Mouse (Mus musculus): ENCODE measurements at regions not wholly inside any gene's neighbourhood (a gene's known extent, or its start where the extent isn't known, plus 50 kb on each side); places are given as distances from the start of the nearest gene placed in this dataset.

GRCm38 (mm10) chr11:28782486-28782885 lies 70.5 kb upstream of the Efemp1 start:
- H3K36me3 ChIP-seq: no peaks in the 10 kb centered on the region
- no peak overlapping the region for H3K4me2 ChIP-seq (replicated peaks)
- ATAC-seq (ENCODE audit: low FRiP score, low read depth): no peak
- H3K27ac ChIP-seq: no peak overlapping the region
- no peak overlapping the region for H3K4me3 ChIP-seq
- H3K9ac ChIP-seq: no peak overlapping the region
- H3K27me3 ChIP-seq: no peaks in the 10 kb centered on the region
- H3K4me1 ChIP-seq: no peaks in the 10 kb centered on the region
- no peaks in the 10 kb centered on the region for H3K9me3 ChIP-seq
- WGBS: 15% methylated on average over 2 of the region's 2 CpGs

GRCm38 (mm10) chr11:28770831-28771230 lies 82.2 kb upstream of the Efemp1 start:
- no peak overlapping the region for H3K4me3 ChIP-seq
- H3K9me3 ChIP-seq: no peaks in the 10 kb centered on the region
- H3K27ac ChIP-seq: no peak overlapping the region
- no peaks in the 10 kb centered on the region for H3K4me1 ChIP-seq
- ATAC-seq (ENCODE audit: low FRiP score, low read depth): no peak
- no peaks in the 10 kb centered on the region for H3K27me3 ChIP-seq
- no peak overlapping the region for H3K9ac ChIP-seq
- no peak overlapping the region for H3K4me2 ChIP-seq (replicated peaks)
- 46% methylated on average over 1 of the region's 1 CpGs for WGBS
- H3K36me3 ChIP-seq: no peaks in the 10 kb centered on the region

GRCm38 (mm10) chr11:28760751-28761150 lies 92.3 kb upstream of the Efemp1 start:
- ATAC-seq (ENCODE audit: low FRiP score, low read depth): no peak
- no peaks in the 10 kb centered on the region for H3K27me3 ChIP-seq
- no peaks in the 10 kb centered on the region for H3K9me3 ChIP-seq
- H3K9ac ChIP-seq: no peak overlapping the region
- no peaks in the 10 kb centered on the region for H3K36me3 ChIP-seq
- no peak overlapping the region for H3K4me3 ChIP-seq
- no peaks in the 10 kb centered on the region for H3K4me1 ChIP-seq
- H3K4me2 ChIP-seq (replicated peaks): no peak overlapping the region
- no peak overlapping the region for H3K27ac ChIP-seq

- H3K4me1 ChIP-seq: peaks cover 15% of the 10 kb centered on the region
- ATAC-seq (ENCODE audit: low FRiP score, low read depth): peak; percentile 92
- H3K9me3 ChIP-seq: no peaks in the 10 kb centered on the region
- H3K36me3 ChIP-seq: no peaks in the 10 kb centered on the region
- no peak overlapping the region for H3K4me3 ChIP-seq
- H3K27me3 ChIP-seq: no peaks in the 10 kb centered on the region
- H3K4me2 ChIP-seq (replicated peaks): peak overlapping the region; percentile 48
- H3K9ac ChIP-seq: no peak overlapping the region
- no peak overlapping the region for H3K27ac ChIP-seq
- WGBS: 6% methylated on average over 8 of the region's 8 CpGs
Measured at GRCm38 (mm10) chr11:28734941-28735597, 117.9 kb upstream of the Efemp1 start.

- Histone ChIP-seq H3K4me2 (replicated peaks) (peak overlapping the region; percentile 48; the same call in 1 of the 2 replicates), H3K9me3 (no peaks in the 10 kb centered on the region), H3K27me3 (no peaks in the 10 kb centered on the region), H3K27ac (no peak overlapping the region), H3K9ac (no peak overlapping the region), H3K4me1 (peaks cover 15% of the 10 kb centered on the region), H3K36me3 (no peaks in the 10 kb centered on the region), H3K4me3 (no peak overlapping the region)
- ATAC-seq (ENCODE audit: low FRiP score, low read depth): peak; percentile 74; the same call in 1 of the 2 replicates
- 13% methylated on average over 1 of the region's 1 CpGs for WGBS
Measured at GRCm38 (mm10) chr11:28734581-28734931, 118.4 kb upstream of the Efemp1 start.

GRCm38 (mm10) chr11:28733877-28734580 lies 119.0 kb upstream of the Efemp1 start:
- ATAC-seq (ENCODE audit: low FRiP score, low read depth): no peak
- 32% methylated on average over 3 of the region's 3 CpGs for WGBS
- H3K9ac ChIP-seq: no peak overlapping the region
- no peaks in the 10 kb centered on the region for H3K27me3 ChIP-seq
- no peaks in the 10 kb centered on the region for H3K9me3 ChIP-seq
- peaks cover 15% of the 10 kb centered on the region for H3K4me1 ChIP-seq
- no peak overlapping the region for H3K27ac ChIP-seq
- H3K36me3 ChIP-seq: no peaks in the 10 kb centered on the region
- no peak overlapping the region for H3K4me2 ChIP-seq (replicated peaks)
- no peak overlapping the region for H3K4me3 ChIP-seq

- Histone ChIP-seq H3K9me3 (no peaks in the 10 kb centered on the region), H3K4me1 (peaks cover 9% of the 10 kb centered on the region), H3K36me3 (no peaks in the 10 kb centered on the region), H3K9ac (no peak overlapping the region), H3K4me3 (no peak overlapping the region), H3K27ac (no peak overlapping the region), H3K4me2 (replicated peaks) (no peak overlapping the region), H3K27me3 (no peaks in the 10 kb centered on the region)
- 46% methylated on average over 2 of the region's 2 CpGs for WGBS
- ATAC-seq (ENCODE audit: low FRiP score, low read depth): no peak
Measured at GRCm38 (mm10) chr11:28730140-28730539, 122.9 kb upstream of the Efemp1 start.

GRCm38 (mm10) chr11:28709511-28709910 lies 125.4 kb upstream of the Ccdc85a start:
- Histone ChIP-seq H3K4me3 (no peak overlapping the region), H3K4me2 (replicated peaks) (no peak overlapping the region), H3K9ac (no peak overlapping the region), H3K27ac (no peak overlapping the region), H3K36me3 (no peaks in the 10 kb centered on the region), H3K4me1 (no peaks in the 10 kb centered on the region), H3K27me3 (no peaks in the 10 kb centered on the region), H3K9me3 (no peaks in the 10 kb centered on the region)
- ATAC-seq (ENCODE audit: low FRiP score, low read depth): no peak
- WGBS: 62% methylated on average over 3 of the region's 3 CpGs

GRCm38 (mm10) chr11:28708431-28708830 lies 124.3 kb upstream of the Ccdc85a start:
- Histone ChIP-seq H3K4me3 (no peak overlapping the region), H3K27me3 (no peaks in the 10 kb centered on the region), H3K4me1 (no peaks in the 10 kb centered on the region), H3K36me3 (no peaks in the 10 kb centered on the region), H3K9me3 (no peaks in the 10 kb centered on the region), H3K27ac (no peak overlapping the region), H3K4me2 (replicated peaks) (no peak overlapping the region), H3K9ac (no peak overlapping the region)
- 92% methylated on average over 6 of the region's 6 CpGs for WGBS
- ATAC-seq (ENCODE audit: low FRiP score, low read depth): no peak

GRCm38 (mm10) chr11:28702384-28702783 lies 118.3 kb upstream of the Ccdc85a start:
- Histone ChIP-seq H3K4me1 (no peaks in the 10 kb centered on the region), H3K4me2 (replicated peaks) (no peak overlapping the region), H3K27me3 (no peaks in the 10 kb centered on the region)

GRCm38 (mm10) chr11:28701379-28701778 lies 117.3 kb upstream of the Ccdc85a start:
- H3K4me1 ChIP-seq: no peaks in the 10 kb centered on the region
- H3K4me2 ChIP-seq (replicated peaks): no peak overlapping the region
- WGBS: 81% methylated on average over 2 of the region's 2 CpGs
- H3K27me3 ChIP-seq: no peaks in the 10 kb centered on the region
- no peak overlapping the region for H3K9ac ChIP-seq
- H3K36me3 ChIP-seq: no peaks in the 10 kb centered on the region
- H3K27ac ChIP-seq: no peak overlapping the region
- ATAC-seq (ENCODE audit: low FRiP score, low read depth): no peak
- no peak overlapping the region for H3K4me3 ChIP-seq
- no peaks in the 10 kb centered on the region for H3K9me3 ChIP-seq

More at GRCm38 (mm10) chr11:28702384-28702783, 118.3 kb upstream of the Ccdc85a start:
- Histone ChIP-seq H3K36me3 (no peaks in the 10 kb centered on the region), H3K27ac (no peak overlapping the region), H3K4me3 (no peak overlapping the region), H3K9me3 (no peaks in the 10 kb centered on the region), H3K9ac (no peak overlapping the region)
- ATAC-seq (ENCODE audit: low FRiP score, low read depth): no peak
- WGBS: 90% methylated on average over 1 of the region's 1 CpGs

- Histone ChIP-seq H3K4me2 (replicated peaks) (no peak overlapping the region), H3K27me3 (no peaks in the 10 kb centered on the region), H3K27ac (no peak overlapping the region), H3K9me3 (no peaks in the 10 kb centered on the region), H3K4me3 (no peak overlapping the region), H3K4me1 (no peaks in the 10 kb centered on the region), H3K9ac (no peak overlapping the region), H3K36me3 (no peaks in the 10 kb centered on the region)
- ATAC-seq (ENCODE audit: low FRiP score, low read depth): no peak
Measured at GRCm38 (mm10) chr11:28699766-28700165, 115.6 kb upstream of the Ccdc85a start.
